Mouse (Mus musculus): ENCODE results near the gene Prr18. TPM values are rescaled to one million over a fixed set of nuclear protein-coding genes. Genes with fewer than 3 reads are reported as not detected.
A peak's percentile ranks its signal among the peaks of the same experiment; 100 is the strongest.
"Not testable (repeated sequence)": the region's sequence is repeated elsewhere in the genome, so short reads cannot be mapped to it uniquely, and the experiment has no call there.

Prr18 gene
- polyA plus RNA-seq, 1 experiment, result 0.16 TPM

GRCm38 (mm10) chr17:8305801-8306200, 31.5 kb upstream of the Prr18 start:
- Histone ChIP-seq H3K79me2 (ENCODE audit: control insufficient read depth, insufficient read depth) (no peaks in the 10 kb centered on the region), H3K79me3 (ENCODE audit: low read depth) (no peaks in the 10 kb centered on the region), H3K27me3 (ENCODE audit: control insufficient read depth, insufficient read depth, insufficient read length) (no peaks in the 10 kb centered on the region), H3K4me3 (ENCODE audit: insufficient read depth, poor library complexity, severe bottlenecking) (no peak overlapping the region), H3K36me3 (ENCODE audit: control insufficient read depth, insufficient read depth) (no peaks in the 10 kb centered on the region), H3ac (ENCODE audit: control insufficient read depth, insufficient read length, low read depth) (no peak overlapping the region)
- TF ChIP-seq MAX (IDR thresholded peaks at IDR 0.05) (no peak), CTCF (IDR thresholded peaks at IDR 0.05; ENCODE audit: control insufficient read depth, insufficient read depth, insufficient read length) (no peak), USF1 (IDR thresholded peaks at IDR 0.05; ENCODE audit: low read depth) (no peak), MYOG (IDR thresholded peaks at IDR 0.05; ENCODE audit: control insufficient read depth, extremely low read depth, insufficient read length) (no peak), MYOD1 (IDR thresholded peaks at IDR 0.05; ENCODE audit: control insufficient read depth, insufficient read length, low read depth) (no peak)

- peak within 1 kb of the TSS; percentile 85 for H3K4me3 ChIP-seq (ENCODE audit: insufficient read depth, poor library complexity, severe bottlenecking)
- H3K79me2 ChIP-seq (ENCODE audit: control insufficient read depth, insufficient read depth), result peaks cover 50% of the 10 kb centered on the region
- peaks cover 49% of the 10 kb centered on the region for H3K79me3 ChIP-seq (ENCODE audit: low read depth)
- H3ac ChIP-seq (ENCODE audit: control insufficient read depth, insufficient read length, low read depth), result peak within 1 kb of the TSS; percentile 92
- no peaks in the 10 kb centered on the region for H3K27me3 ChIP-seq (ENCODE audit: control insufficient read depth, insufficient read depth, insufficient read length)
- no peaks in the 10 kb centered on the region for H3K36me3 ChIP-seq (ENCODE audit: control insufficient read depth, insufficient read depth)
- TF ChIP-seq USF1 (IDR thresholded peaks at IDR 0.05; ENCODE audit: low read depth) (no peak), MAX (IDR thresholded peaks at IDR 0.05) (no peak), MYOD1 (IDR thresholded peaks at IDR 0.05; ENCODE audit: control insufficient read depth, insufficient read length, low read depth) (no peak), MYOG (IDR thresholded peaks at IDR 0.05; ENCODE audit: control insufficient read depth, extremely low read depth, insufficient read length) (no peak), CTCF (IDR thresholded peaks at IDR 0.05; ENCODE audit: control insufficient read depth, insufficient read depth, insufficient read length) (no peak), CEBPB (IDR thresholded peaks at IDR 0.05; ENCODE audit: low read depth) (no peak), FOSL1 (IDR thresholded peaks at IDR 0.05; ENCODE audit: insufficient read depth, low read length, poor library complexity, severe bottlenecking) (no peak)
Observed at GRCm38 (mm10) chr17:8310838-8311614, 26.2 kb upstream of the Prr18 start, which contains the start of gene Sft2d1. Gene Sft2d1 (plus strand): TSS chr17:8311102.

- Histone ChIP-seq H3K79me2 (ENCODE audit: control insufficient read depth, insufficient read depth) (peaks cover 58% of the 10 kb centered on the region), H3K36me3 (ENCODE audit: control insufficient read depth, insufficient read depth) (no peaks in the 10 kb centered on the region), H3K79me3 (ENCODE audit: low read depth) (peaks cover 57% of the 10 kb centered on the region), H3ac (ENCODE audit: control insufficient read depth, insufficient read length, low read depth) (peak overlapping the region; percentile 62), H3K4me3 (ENCODE audit: insufficient read depth, poor library complexity, severe bottlenecking) (peak overlapping the region; percentile 85), H3K27me3 (ENCODE audit: control insufficient read depth, insufficient read depth, insufficient read length) (no peaks in the 10 kb centered on the region)
- TF ChIP-seq MYOG (IDR thresholded peaks at IDR 0.05; ENCODE audit: control insufficient read depth, extremely low read depth, insufficient read length), result no peak
- no peak for TF ChIP-seq CEBPB (IDR thresholded peaks at IDR 0.05; ENCODE audit: low read depth)
- TF ChIP-seq USF1 (IDR thresholded peaks at IDR 0.05; ENCODE audit: low read depth), result no peak
- TF ChIP-seq CTCF (IDR thresholded peaks at IDR 0.05; ENCODE audit: control insufficient read depth, insufficient read depth, insufficient read length), result no peak
- no peak for TF ChIP-seq FOSL1 (IDR thresholded peaks at IDR 0.05; ENCODE audit: insufficient read depth, low read length, poor library complexity, severe bottlenecking)
- no peak for TF ChIP-seq MAX (IDR thresholded peaks at IDR 0.05)
- TF ChIP-seq MYOD1 (IDR thresholded peaks at IDR 0.05; ENCODE audit: control insufficient read depth, insufficient read length, low read depth), result no peak
Observed at GRCm38 (mm10) chr17:8311751-8312150, 25.5 kb upstream of the Prr18 start.

- peaks cover 76% of the 10 kb centered on the region for H3K79me3 ChIP-seq (ENCODE audit: low read depth)
- H3ac ChIP-seq (ENCODE audit: control insufficient read depth, insufficient read length, low read depth), result no peak overlapping the region
- H3K36me3 ChIP-seq (ENCODE audit: control insufficient read depth, insufficient read depth), result peaks cover 4% of the 10 kb centered on the region
- H3K4me3 ChIP-seq (ENCODE audit: insufficient read depth, poor library complexity, severe bottlenecking), result no peak overlapping the region
- no peaks in the 10 kb centered on the region for H3K27me3 ChIP-seq (ENCODE audit: control insufficient read depth, insufficient read depth, insufficient read length)
- no peak for TF ChIP-seq FOSL1 (IDR thresholded peaks at IDR 0.05; ENCODE audit: insufficient read depth, low read length, poor library complexity, severe bottlenecking)
- no peak for TF ChIP-seq CTCF (IDR thresholded peaks at IDR 0.05; ENCODE audit: control insufficient read depth, insufficient read depth, insufficient read length)
- TF ChIP-seq MYOD1 (IDR thresholded peaks at IDR 0.05; ENCODE audit: control insufficient read depth, insufficient read length, low read depth), result no peak
- TF ChIP-seq CEBPB (IDR thresholded peaks at IDR 0.05; ENCODE audit: low read depth), result no peak
- TF ChIP-seq MYOG (IDR thresholded peaks at IDR 0.05; ENCODE audit: control insufficient read depth, extremely low read depth, insufficient read length), result no peak
- TF ChIP-seq USF1 (IDR thresholded peaks at IDR 0.05; ENCODE audit: low read depth), result no peak
- no peak for TF ChIP-seq MAX (IDR thresholded peaks at IDR 0.05)
- peaks cover 80% of the 10 kb centered on the region for H3K79me2 ChIP-seq (ENCODE audit: control insufficient read depth, insufficient read depth)
Observed at GRCm38 (mm10) chr17:8313976-8314375, 23.3 kb upstream of the Prr18 start.

- TF ChIP-seq USF1 (IDR thresholded peaks at IDR 0.05; ENCODE audit: low read depth) (no peak), MYOG (IDR thresholded peaks at IDR 0.05; ENCODE audit: control insufficient read depth, extremely low read depth, insufficient read length) (no peak), CEBPB (IDR thresholded peaks at IDR 0.05; ENCODE audit: low read depth) (no peak), CTCF (IDR thresholded peaks at IDR 0.05; ENCODE audit: control insufficient read depth, insufficient read depth, insufficient read length) (no peak), MAX (IDR thresholded peaks at IDR 0.05) (no peak), FOSL1 (IDR thresholded peaks at IDR 0.05; ENCODE audit: insufficient read depth, low read length, poor library complexity, severe bottlenecking) (no peak), MYOD1 (IDR thresholded peaks at IDR 0.05; ENCODE audit: control insufficient read depth, insufficient read length, low read depth) (no peak)
Observed at GRCm38 (mm10) chr17:8316251-8316650, 21.0 kb upstream of the Prr18 start.

GRCm38 (mm10) chr17:8326877-8327276, 10.4 kb upstream of the Prr18 start:
- H3ac ChIP-seq (ENCODE audit: control insufficient read depth, insufficient read length, low read depth); H3K36me3 ChIP-seq (ENCODE audit: control insufficient read depth, insufficient read depth); H3K27me3 ChIP-seq (ENCODE audit: control insufficient read depth, insufficient read depth, insufficient read length); H3K4me3 ChIP-seq (ENCODE audit: insufficient read depth, poor library complexity, severe bottlenecking); H3K79me3 ChIP-seq (ENCODE audit: low read depth): not testable (repeated sequence)
- H3K79me2 ChIP-seq (ENCODE audit: control insufficient read depth, insufficient read depth), result peaks cover 12% of the 10 kb centered on the region

More at GRCm38 (mm10) chr17:8316251-8316650, 21.0 kb upstream of the Prr18 start:
- H3K36me3 ChIP-seq (ENCODE audit: control insufficient read depth, insufficient read depth), result peaks cover 4% of the 10 kb centered on the region
- peaks cover 86% of the 10 kb centered on the region for H3K79me3 ChIP-seq (ENCODE audit: low read depth)
- peaks cover 100% of the 10 kb centered on the region for H3K79me2 ChIP-seq (ENCODE audit: control insufficient read depth, insufficient read depth)
- no peak overlapping the region for H3ac ChIP-seq (ENCODE audit: control insufficient read depth, insufficient read length, low read depth)
- H3K4me3 ChIP-seq (ENCODE audit: insufficient read depth, poor library complexity, severe bottlenecking), result no peak overlapping the region
- no peaks in the 10 kb centered on the region for H3K27me3 ChIP-seq (ENCODE audit: control insufficient read depth, insufficient read depth, insufficient read length)

Measured in C2C12 (cell line).